Mouse (Mus musculus): Measurements from ENCODE around the gene Bahcc1. TPM values are rescaled to one million over a fixed set of nuclear protein-coding genes. Genes with fewer than 3 reads are reported as not detected.
A peak's percentile ranks its signal among the peaks of the same experiment; 100 is the strongest.

Gene Bahcc1
- total RNA-seq, 2 experiments from 2014 or later: 3.5 to 5.3 TPM

DNA sequence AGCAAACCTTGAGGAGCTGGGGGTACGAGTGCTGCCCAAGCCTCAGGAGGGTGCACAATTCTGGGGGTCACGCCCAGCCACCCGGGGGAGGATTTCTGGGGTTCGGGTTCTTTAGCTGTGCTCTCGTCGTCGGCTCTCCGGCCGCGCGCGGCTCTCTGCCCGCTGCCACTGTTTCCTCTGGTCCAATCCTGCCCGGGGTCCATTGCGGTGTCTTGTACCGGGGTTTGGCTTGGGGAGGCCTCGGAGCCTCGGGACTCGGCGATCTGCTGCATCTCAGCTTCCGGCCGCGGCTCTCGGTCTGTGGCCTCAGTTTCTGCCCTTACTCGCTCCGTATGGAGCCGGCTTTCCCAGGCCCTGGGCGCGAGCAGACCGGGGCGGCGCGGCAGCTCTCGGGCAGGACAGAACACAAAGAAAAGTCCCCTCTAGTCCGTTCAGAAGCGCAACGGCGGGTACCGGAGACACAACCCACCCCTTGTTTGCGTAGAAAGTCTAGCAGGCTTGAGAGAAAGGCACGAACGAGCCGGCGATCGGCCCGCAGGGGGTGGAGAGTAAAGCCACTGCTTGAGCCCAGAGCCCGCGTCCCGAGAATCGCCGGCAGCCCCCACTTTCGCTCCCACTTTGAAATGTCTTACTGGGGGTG, 1.5 kb downstream of the Bahcc1 start:
- H3K27ac ChIP-seq: peak overlapping the region; percentile 99
- no peak for TF ChIP-seq CTCF (IDR thresholded peaks at IDR 0.05)
- H3K4me3 ChIP-seq: peak overlapping the region; percentile 88
- DNase-seq: peak; percentile 69
- intact Hi-C loops (cut with DNase I): loop anchor here (1.0 kb wide), 1 partner anchor 46 kb away; no protein-coding TSS in a partner anchor

DNA sequence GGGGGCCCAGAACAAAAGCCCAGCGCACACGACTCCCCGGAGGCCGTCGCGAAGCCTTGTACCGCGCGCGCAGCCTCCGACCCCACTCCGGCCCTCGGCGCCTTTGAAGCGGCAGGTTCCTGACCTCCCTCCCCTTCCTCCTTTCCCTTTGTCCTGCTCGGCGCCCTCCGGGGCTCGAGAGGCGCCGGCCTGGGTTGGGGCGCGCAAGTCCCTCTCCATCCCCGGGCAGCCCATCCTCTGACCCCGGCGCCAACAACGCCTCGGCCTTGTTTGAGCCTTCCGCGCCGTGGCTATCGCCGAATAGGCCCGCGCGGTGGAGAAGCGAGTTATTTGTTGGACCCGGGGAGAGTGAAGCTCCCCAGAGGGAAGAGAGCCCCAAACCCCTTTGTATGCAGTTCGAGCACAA, 2.0 kb downstream of the Bahcc1 start:
- no peak for TF ChIP-seq CTCF (IDR thresholded peaks at IDR 0.05)
- peak; percentile 65 for DNase-seq
- Histone ChIP-seq H3K4me3 (peak overlapping the region; percentile 88), H3K27ac (peak overlapping the region; percentile 99)
- intact Hi-C loops (cut with DNase I): loop anchor here (1.0 kb wide), 1 partner anchor 46 kb away; no protein-coding TSS in a partner anchor

DNA sequence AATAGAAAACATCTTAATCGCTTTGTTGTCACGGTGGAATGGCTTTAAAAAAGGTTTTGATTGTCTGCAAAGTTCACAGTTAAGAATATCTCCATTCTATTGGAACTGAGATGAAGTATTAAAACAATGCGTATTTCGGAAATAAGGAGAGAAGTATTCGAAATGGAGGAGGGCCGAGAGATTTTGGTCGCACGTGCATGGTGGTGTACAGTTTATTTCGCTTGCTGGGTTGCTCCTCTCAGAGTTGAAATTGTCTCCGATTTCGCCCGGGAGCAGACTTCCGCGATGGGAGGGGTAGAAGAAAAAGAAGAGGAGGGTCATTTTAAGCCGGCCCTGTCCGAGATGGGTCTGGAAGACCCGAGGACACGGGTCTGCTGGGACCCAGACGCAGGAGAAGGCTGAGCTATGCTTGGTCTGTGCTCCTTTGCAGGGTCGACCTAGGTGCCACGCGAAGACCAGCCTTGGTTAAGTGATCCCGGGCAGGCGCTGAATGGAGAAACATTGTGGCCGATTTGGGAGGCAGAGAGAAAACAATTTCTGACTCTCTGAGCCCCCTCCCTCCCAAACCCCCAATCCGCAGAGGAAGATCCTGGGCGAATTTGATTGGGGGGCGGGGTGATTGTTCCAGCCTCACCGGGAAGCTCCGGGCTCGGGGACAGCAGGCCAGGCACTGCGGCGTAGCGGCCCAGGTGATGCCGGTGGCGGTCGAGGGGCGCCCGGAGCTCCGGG, 2.8 kb downstream of the Bahcc1 start:
- TF ChIP-seq CTCF (IDR thresholded peaks at IDR 0.05): no peak
- peak; percentile 69 for DNase-seq
- intact Hi-C loops (cut with DNase I): no loop called here
- Histone ChIP-seq H3K27ac (peak overlapping the region; percentile 99), H3K4me3 (peak overlapping the region; percentile 88)

DNA sequence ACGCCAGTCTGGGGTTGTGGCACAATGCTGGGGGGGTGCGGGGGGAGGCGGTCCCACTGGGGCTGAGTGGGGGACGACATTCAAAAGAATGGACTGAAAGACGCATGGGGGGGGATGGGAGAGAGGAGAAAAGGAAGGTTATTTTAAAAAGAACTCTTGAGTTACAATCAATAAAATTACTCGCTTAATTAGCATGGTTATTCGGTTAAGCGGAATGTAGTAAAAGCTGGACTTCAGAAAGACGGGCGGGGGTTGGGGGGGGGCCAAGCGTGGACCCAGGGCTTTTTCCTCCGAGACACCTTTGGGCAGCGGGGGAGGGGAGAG, 3.3 kb downstream of the Bahcc1 start:
- intact Hi-C loops (cut with DNase I): no loop called here
- Histone ChIP-seq H3K4me3 (peak overlapping the region; percentile 88), H3K27ac (peak overlapping the region; percentile 99)
- DNase-seq: no peak
- TF ChIP-seq CTCF (IDR thresholded peaks at IDR 0.05): no peak

DNA sequence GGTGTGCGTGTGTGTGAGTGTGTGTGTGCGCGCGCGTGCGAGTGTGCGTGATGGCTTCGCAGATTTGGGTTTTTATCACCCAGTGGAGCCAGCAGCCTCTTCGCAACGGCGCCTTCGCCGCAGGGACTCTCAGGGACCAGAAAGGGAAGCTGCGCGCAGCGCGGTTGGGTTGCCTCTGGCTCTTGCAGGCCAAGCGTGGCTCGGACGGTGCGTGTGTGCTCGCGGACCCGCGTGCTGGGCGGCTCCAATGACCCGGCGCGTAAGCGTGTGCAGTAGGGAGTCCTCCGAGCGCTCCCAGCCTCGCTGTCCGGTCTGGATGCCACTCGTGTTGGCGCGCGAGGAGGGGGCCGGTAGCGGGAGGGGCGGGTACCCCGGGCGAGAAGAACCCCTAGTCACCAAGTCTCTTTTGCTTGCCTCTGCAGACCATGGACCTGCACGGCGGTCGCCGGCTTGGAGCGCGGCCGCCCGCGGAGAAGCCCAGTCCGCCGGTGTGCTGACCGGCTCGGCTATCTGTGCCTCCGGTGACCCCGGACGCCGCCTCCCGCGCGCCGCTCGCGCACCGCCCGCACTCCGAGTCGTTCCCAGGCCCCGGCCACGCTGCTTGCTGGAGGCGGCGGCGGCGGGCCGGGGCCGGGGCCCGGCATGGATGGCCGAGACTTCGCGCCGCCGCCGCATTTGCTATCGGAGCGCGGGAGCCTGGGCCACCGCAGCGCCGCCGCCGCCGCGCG, 3.9 kb downstream of the Bahcc1 start:
- intact Hi-C loops (cut with DNase I): no loop called here
- TF ChIP-seq CTCF (IDR thresholded peaks at IDR 0.05): no peak
- DNase-seq: peak; percentile 80

DNA sequence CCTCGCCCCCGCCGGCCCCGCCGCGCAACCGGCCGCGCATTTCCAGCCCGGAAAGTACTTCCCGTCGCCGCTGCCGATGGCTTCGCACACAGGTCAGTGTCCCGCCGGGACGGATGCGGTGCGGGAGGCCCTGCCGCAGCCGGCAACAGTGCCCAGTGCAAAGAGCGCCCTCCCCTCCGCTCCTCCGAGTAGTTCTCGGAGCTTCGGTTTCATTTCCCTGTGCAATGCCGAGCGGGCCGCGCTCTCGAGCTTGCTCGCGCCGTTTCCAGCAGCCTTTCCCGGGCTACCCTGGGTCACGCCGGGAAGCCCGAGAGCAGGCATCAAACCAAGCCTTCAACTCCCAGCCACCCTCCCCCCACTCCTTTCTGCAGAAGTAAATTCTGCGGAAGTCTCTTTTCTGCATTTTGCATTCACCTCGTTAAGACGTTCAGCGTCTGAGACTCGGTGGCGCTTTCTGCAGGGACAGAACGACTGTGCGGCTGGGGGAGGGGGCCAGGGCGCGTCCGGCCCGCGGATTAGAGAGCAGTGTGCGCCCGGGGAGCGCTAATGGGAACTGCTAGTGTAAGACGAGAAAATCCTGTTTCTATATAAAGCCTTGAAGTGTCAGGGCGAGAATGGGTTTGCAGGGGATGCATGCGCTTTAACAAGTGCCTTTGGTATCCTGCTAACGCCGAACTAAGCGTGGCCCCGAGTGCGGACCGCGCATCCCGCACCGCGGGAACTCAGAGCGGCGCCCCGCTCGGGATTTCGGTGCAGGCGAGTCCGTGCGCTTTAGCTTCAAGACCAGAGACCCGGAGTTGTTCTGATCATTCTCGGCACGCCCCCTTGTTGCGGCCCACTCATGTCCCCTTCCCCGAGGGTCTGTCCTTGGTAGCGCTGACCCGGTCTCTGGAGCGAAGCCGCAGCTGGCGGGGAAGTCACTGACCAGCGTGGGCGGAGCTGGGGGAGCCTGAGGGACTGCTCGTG, 4.7 kb downstream of the Bahcc1 start:
- peak; percentile 80 for DNase-seq
- TF ChIP-seq CTCF (IDR thresholded peaks at IDR 0.05): no peak
- Histone ChIP-seq H3K27ac (peak overlapping the region; percentile 99), H3K4me3 (peak overlapping the region; percentile 88)
- intact Hi-C loops (cut with DNase I): no loop called here

More for the DNA sequence above, 3.9 kb downstream of the Bahcc1 start:
- Histone ChIP-seq H3K27ac (peak overlapping the region; percentile 99), H3K4me3 (peak overlapping the region; percentile 88)

DNA sequence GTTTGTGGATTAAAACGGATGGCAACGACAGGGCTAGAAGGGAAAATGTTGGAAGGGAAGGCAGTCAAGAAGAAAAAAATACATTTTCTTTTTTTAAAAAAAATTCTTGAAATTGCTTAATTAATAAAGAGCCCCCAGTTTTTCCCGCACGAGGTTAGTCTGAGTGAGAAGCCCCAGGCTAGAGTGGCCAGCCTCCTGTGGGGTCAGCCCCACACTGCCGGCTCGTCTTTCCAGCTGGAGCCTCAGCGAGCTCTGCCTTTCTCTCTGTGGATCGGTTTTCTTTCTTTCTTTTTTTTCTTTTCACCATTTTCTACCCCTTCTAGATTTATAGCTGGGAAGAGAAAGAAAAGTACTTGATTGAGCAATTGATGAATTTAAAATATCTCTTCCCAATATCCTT, 5.6 kb downstream of the Bahcc1 start:
- DNase-seq: no peak
- H3K27ac ChIP-seq: peak overlapping the region; percentile 99
- intact Hi-C loops (cut with DNase I): no loop called here
- peak overlapping the region; percentile 88 for H3K4me3 ChIP-seq
- no peak for TF ChIP-seq CTCF (IDR thresholded peaks at IDR 0.05)

DNA sequence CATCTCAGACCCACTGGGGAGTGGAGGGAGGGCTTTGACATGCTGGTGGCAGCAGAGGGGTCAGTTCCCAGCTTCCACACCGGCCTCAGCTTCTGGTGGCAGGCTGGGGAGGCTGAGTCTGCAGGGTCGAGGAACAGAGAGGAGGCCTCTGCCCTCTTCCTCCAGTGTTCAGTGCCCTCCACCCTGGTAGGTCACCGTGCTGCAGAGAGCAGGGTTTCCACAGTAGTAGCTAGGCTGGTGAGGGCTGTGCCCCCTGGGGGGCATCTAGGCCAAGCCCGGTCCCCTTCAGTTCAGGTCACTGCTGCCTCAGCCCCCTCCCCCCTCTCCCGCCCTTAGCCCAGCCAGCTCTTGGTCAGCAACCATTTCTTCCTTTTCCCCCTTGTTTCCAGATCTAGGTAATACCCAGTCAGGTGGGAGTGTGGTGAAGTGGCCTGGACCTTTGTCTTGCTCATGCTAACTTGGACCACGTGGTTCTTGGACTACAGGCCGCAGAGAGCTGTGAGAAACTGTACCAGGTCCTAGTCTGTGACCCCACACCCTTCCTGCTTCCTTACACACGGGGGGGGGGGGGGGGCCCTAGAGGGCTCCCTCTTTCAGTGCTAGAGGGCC, 6.1 kb downstream of the Bahcc1 start:
- intact Hi-C loops (cut with DNase I): no loop called here
- no peak for DNase-seq

DNA sequence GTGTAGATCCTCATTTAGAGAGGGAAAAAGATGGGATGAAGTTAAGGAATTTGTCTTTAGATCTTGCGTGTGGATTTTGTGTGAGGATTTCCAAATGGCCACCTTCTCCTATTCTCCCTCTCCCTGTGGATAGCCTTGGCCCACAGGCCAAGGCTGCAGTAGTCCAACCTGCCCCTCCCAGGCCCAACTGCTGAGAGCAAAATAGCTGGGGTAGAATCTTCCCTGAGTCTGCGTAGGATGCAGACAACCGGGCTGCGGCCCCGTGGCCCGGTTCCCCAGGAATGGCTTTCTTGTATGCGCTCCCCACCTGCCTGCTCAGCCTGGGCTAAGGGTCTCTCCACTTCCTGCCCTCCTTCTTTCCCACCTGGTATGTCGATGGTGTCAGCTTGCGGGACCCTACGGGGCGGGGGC, 6.8 kb downstream of the Bahcc1 start:
- peak overlapping the region; percentile 88 for H3K4me3 ChIP-seq
- TF ChIP-seq CTCF (IDR thresholded peaks at IDR 0.05): no peak
- DNase-seq: no peak
- intact Hi-C loops (cut with DNase I): no loop called here
- H3K27ac ChIP-seq: peak overlapping the region; percentile 99

More for the DNA sequence above, 6.1 kb downstream of the Bahcc1 start:
- no peak for TF ChIP-seq CTCF (IDR thresholded peaks at IDR 0.05)
- Histone ChIP-seq H3K27ac (peak overlapping the region; percentile 99), H3K4me3 (peak overlapping the region; percentile 88)

DNA sequence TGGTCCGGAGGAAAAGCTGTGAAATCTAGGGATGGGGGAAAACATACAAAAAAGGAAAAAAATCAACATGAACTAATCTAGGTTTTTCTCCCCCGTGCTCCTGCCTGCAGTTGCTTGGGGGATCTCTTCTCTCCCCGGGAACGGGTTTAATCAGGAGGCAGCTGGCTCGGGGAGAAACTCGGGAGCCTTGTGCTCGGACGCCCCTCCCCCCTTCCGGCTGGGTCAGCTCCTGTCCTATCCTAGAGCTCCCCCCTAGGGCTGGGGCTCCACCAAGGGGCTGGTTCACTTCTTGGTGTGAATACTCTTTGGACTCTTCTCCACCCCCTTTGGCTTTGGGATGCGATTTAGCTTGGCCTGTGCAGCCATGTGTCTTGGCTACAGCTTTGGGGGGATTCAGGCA, 7.5 kb downstream of the Bahcc1 start:
- H3K4me3 ChIP-seq: peak overlapping the region; percentile 88
- H3K27ac ChIP-seq: peak overlapping the region; percentile 99
- peak; percentile 89 for DNase-seq
- 0 out of 2 replicates have a peak, but pooled peaks have one; percentile 15 for TF ChIP-seq CTCF (IDR thresholded peaks at IDR 0.05)
- intact Hi-C loops (cut with DNase I): no loop called here
